Mouse (Mus musculus) intestine, embryonic 16.5 days (tissue): ENCODE measurements around the gene Dot1l. TPM values are rescaled to one million over a fixed set of nuclear protein-coding genes. Genes with fewer than 3 reads are reported as not detected.
"Not testable (repeated sequence)": the region's sequence is repeated elsewhere in the genome, so short reads cannot be mapped to it uniquely, and the experiment has no call there.

Source experiments
- ATAC-seq: fragments of 200-750 bp; cut with Nextera tagmentation; 2 replicates; pipeline ENCODE4 v1.8.0; 2017; ENCODE audit warnings: moderate TSS enrichment, moderate library complexity
- H3K27ac ChIP-seq: fragments of 300-500 bp; sonication (generic); 2 replicates; pipeline ENCODE4 v1.5.1; 2014; ENCODE audit warnings: mild to moderate bottlenecking, low read length
- H3K27me3 ChIP-seq: fragments of 300-500 bp; sonication (generic); replicated peaks from 2 replicates; pipeline ENCODE4 v1.6.1; 2014; ENCODE audit warnings: low read length, control low read depth, mixed read lengths; ENCODE audit not compliant: control insufficient read depth, insufficient read depth
- H3K36me3 ChIP-seq: fragments of 300-500 bp; sonication (generic); 2 replicates; pipeline ENCODE4 v1.6.1; 2014; ENCODE audit warnings: low read length, control low read depth; ENCODE audit not compliant: control insufficient read depth, insufficient read depth
- H3K4me1 ChIP-seq: fragments of 300-500 bp; sonication (generic); 2 replicates; pipeline ENCODE4 v1.6.1; 2014; ENCODE audit warnings: low read length, control low read depth, mixed read lengths; ENCODE audit not compliant: control insufficient read depth, insufficient read depth
- H3K4me2 ChIP-seq: fragments of 300-500 bp; sonication (generic); 2 replicates; pipeline ENCODE4 v1.6.1; 2014; ENCODE audit warnings: low read depth, low read length, control low read depth
- H3K4me3 ChIP-seq: fragments of 300-500 bp; sonication (generic); 2 replicates; pipeline ENCODE4 v1.5.1; 2014; ENCODE audit warnings: mild to moderate bottlenecking, low read length
- H3K9ac ChIP-seq: fragments of 300-500 bp; sonication (generic); 2 replicates; pipeline ENCODE4 v1.6.1; 2014; ENCODE audit warnings: low read depth, low read length
- H3K9me3 ChIP-seq: fragments of 300-500 bp; sonication (generic); 2 replicates; pipeline ENCODE4 v1.6.1; 2016; ENCODE audit warnings: low read length, control low read depth; ENCODE audit not compliant: control insufficient read depth
- WGBS: fragments of 180-500 bp; shearing (Covaris S2); extraction: QIAGEN DNeasy Blood & Tissue Kit; methylation state at CpG from one replicate; pipeline ENCODE4 v1.1.7; 2014; 5-methylcytosine and 5-hydroxymethylcytosine counted together
- polyA plus RNA-seq: library from polyadenylated mRNA; unstranded; fragments of >200 nt; fragmentation: Nextera tagmentation; extraction: Ambion mirVana; gene quantifications from 2 replicates; pipeline ENCODE4 v1.2.1, GENCODE M21; 2015

Gene Dot1l
- polyA plus RNA-seq, 1 experiment from 2014 or later = 9.7 TPM

GRCm38 (mm10) chr10:80823847-80824643 lies 69.0 kb downstream of the Dot1l start:
- ATAC-seq = no peak
- H3K9ac ChIP-seq = no peak overlapping the region

GRCm38 (mm10) chr10:80824827-80825226 lies 69.8 kb downstream of the Dot1l start:
- no peak overlapping the region for H3K27ac ChIP-seq
- 63% methylated on average over 2 of the region's 2 CpGs for WGBS
- H3K27me3 ChIP-seq = no peaks in the 10 kb centered on the region
- H3K9me3 ChIP-seq = no peaks in the 10 kb centered on the region
- no peak overlapping the region for H3K4me3 ChIP-seq
- peaks cover 13% of the 10 kb centered on the region for H3K4me1 ChIP-seq
- H3K9ac ChIP-seq = no peak overlapping the region
- ATAC-seq = no peak
- H3K4me2 ChIP-seq = no peak overlapping the region
- no peaks in the 10 kb centered on the region; the same call in 1 of the 2 replicates for H3K36me3 ChIP-seq

More at GRCm38 (mm10) chr10:80823847-80824643, 69.0 kb downstream of the Dot1l start:
- Histone ChIP-seq H3K36me3 (no peaks in the 10 kb centered on the region; the same call in 1 of the 2 replicates), H3K27ac (no peak overlapping the region), H3K4me2 (no peak overlapping the region), H3K4me3 (no peak overlapping the region), H3K27me3 (no peaks in the 10 kb centered on the region), H3K4me1 (peaks cover 7% of the 10 kb centered on the region), H3K9me3 (no peaks in the 10 kb centered on the region)
- 63% methylated on average over 8 of the region's 8 CpGs for whole genome bisulfite sequencing

GRCm38 (mm10) chr10:80826151-80827062 lies 71.4 kb downstream of the Dot1l start, which contains the start of gene Oaz1:
Gene Oaz1, plus strand, starts transcription at chr10:80826656.
- WGBS = under 1% methylated on average over 78 of the region's 82 CpGs

GRCm38 (mm10) chr10:80827063-80827869 lies 72.3 kb downstream of the Dot1l start:
- WGBS = 6% methylated on average over 28 of the region's 29 CpGs
- Histone ChIP-seq H3K9ac (peak overlapping the region; percentile 94), H3K4me3 (peak overlapping the region; percentile 73), H3K4me2 (peak overlapping the region; percentile 93), H3K27ac (peak overlapping the region; percentile 91), H3K27me3 (no peaks in the 10 kb centered on the region), H3K4me1 (peaks cover 26% of the 10 kb centered on the region), H3K9me3 (no peaks in the 10 kb centered on the region), H3K36me3 (peaks cover 4% of the 10 kb centered on the region; the same call in 1 of the 2 replicates)
- no peak for ATAC-seq

More at GRCm38 (mm10) chr10:80826151-80827062, 71.4 kb downstream of the Dot1l start, which contains the start of gene Oaz1:
- H3K4me1 ChIP-seq = peaks cover 26% of the 10 kb centered on the region
- H3K4me3 ChIP-seq = peak within 1 kb of the TSS; percentile 73
- ATAC-seq = peak; percentile 98
- no peaks in the 10 kb centered on the region for H3K9me3 ChIP-seq
- peak within 1 kb of the TSS; percentile 94 for H3K9ac ChIP-seq
- H3K36me3 ChIP-seq = peaks cover 4% of the 10 kb centered on the region; the same call in 1 of the 2 replicates
- H3K27me3 ChIP-seq = no peaks in the 10 kb centered on the region
- H3K4me2 ChIP-seq = peak within 1 kb of the TSS; percentile 93
- H3K27ac ChIP-seq = peak within 1 kb of the TSS; percentile 91

- Histone ChIP-seq H3K9ac (peak overlapping the region; percentile 94), H3K4me1 (peaks cover 26% of the 10 kb centered on the region)
- 66% methylated on average over 10 of the region's 10 CpGs for WGBS
Measured at GRCm38 (mm10) chr10:80827870-80828420, 72.9 kb downstream of the Dot1l start.

GRCm38 (mm10) chr10:80828587-80828986 lies 73.6 kb downstream of the Dot1l start:
- peak overlapping the region; percentile 93; the same call in 1 of the 2 replicates for H3K4me2 ChIP-seq
- ATAC-seq = not testable (repeated sequence)

More at GRCm38 (mm10) chr10:80827870-80828420, 72.9 kb downstream of the Dot1l start:
- Histone ChIP-seq H3K36me3 (peaks cover 4% of the 10 kb centered on the region; the same call in 1 of the 2 replicates), H3K4me2 (peak overlapping the region; percentile 93), H3K4me3 (peak overlapping the region; percentile 73), H3K27ac (no peak overlapping the region), H3K27me3 (no peaks in the 10 kb centered on the region), H3K9me3 (no peaks in the 10 kb centered on the region)
- ATAC-seq = no peak

GRCm38 (mm10) chr10:80829359-80830278 lies 74.6 kb downstream of the Dot1l start:
- Histone ChIP-seq H3K9ac (no peak overlapping the region), H3K27ac (no peak overlapping the region), H3K9me3 (no peaks in the 10 kb centered on the region), H3K4me1 (peaks cover 26% of the 10 kb centered on the region), H3K4me2 (no peak overlapping the region), H3K27me3 (peaks cover 13% of the 10 kb centered on the region), H3K36me3 (peaks cover 4% of the 10 kb centered on the region; the same call in 1 of the 2 replicates), H3K4me3 (no peak overlapping the region)
- no peak for ATAC-seq
- 64% methylated on average over 1 of the region's 1 CpGs for WGBS

More at GRCm38 (mm10) chr10:80828587-80828986, 73.6 kb downstream of the Dot1l start:
- H3K9ac ChIP-seq, H3K36me3 ChIP-seq, H3K27ac ChIP-seq, H3K27me3 ChIP-seq, H3K9me3 ChIP-seq, H3K4me3 ChIP-seq: not testable (repeated sequence)
- WGBS = 83% methylated on average over 9 of the region's 9 CpGs
- peaks cover 26% of the 10 kb centered on the region for H3K4me1 ChIP-seq
